Mouse (Mus musculus) heart, adult 2 months (tissue): ENCODE measurements around the gene Igfbp6.

ENCODE experiments used
- CTCF ChIP-seq: fragments of 200-600 bp; IDR thresholded peaks from 2 replicates; pipeline ENCODE4 v1.8.1; 2022; ENCODE audit warnings: antibody characterized with exemption, mild to moderate bottlenecking, moderate library complexity
- EP300 ChIP-seq: fragments of 200-500 bp; IDR thresholded peaks from 2 replicates; pipeline ENCODE4 v1.6.1; 2011; ENCODE audit warnings: low read depth, low read length, control low read depth; ENCODE audit not compliant: insufficient read depth
- POLR2A ChIP-seq: fragments of 200-500 bp; IDR thresholded peaks from 2 replicates; pipeline ENCODE4 v1.6.1; 2011; ENCODE audit warnings: mild to moderate bottlenecking, low read depth, low read length, control low read depth; ENCODE audit not compliant: insufficient read depth

DNA sequence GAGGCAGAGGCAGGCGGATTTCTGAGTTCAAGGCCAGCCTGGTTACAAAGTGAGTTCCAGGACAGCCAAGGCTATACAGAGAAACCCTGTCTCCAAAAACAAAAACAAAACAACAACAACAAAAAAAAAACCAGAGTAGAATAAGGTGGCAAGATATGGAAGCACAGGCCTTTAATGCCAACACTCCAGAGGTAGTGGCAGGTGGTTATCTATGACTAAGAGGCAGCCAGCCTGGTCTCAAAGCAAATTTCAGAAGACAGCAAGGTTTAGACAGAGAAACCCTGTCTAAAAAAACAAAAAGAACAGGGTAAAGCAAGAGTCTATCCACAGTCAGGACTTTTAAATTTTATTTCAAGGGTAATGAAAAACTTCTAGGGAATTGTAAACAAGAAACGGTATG, 9.5 kb upstream of the Igfbp6 start:
- TF ChIP-seq POLR2A = no peak
- no peak for TF ChIP-seq CTCF
- no peak for TF ChIP-seq EP300
